Mouse (Mus musculus) embryonic facial prominence, embryonic 10.5 days (tissue): ENCODE data around the gene Adam10. TPM values are rescaled to one million over a fixed set of nuclear protein-coding genes. Genes with fewer than 3 reads are reported as not detected.

Source experiments
- DNase-seq: peaks from one replicate; pipeline ENCODE4 v3.0.0-alpha.2; 2017; ENCODE audit warnings: low spot score
- H3K27ac ChIP-seq: fragments of 300-500 bp; sonication (generic); replicated peaks from 2 replicates; pipeline ENCODE4 v1.5.1; 2016; ENCODE audit warnings: mild to moderate bottlenecking
- H3K27me3 ChIP-seq: fragments of 300-500 bp; sonication (generic); replicated peaks from 2 replicates; pipeline ENCODE4 v1.6.1; 2016; ENCODE audit warnings: low read depth, mild to moderate bottlenecking; ENCODE audit not compliant: poor library complexity, severe bottlenecking
- H3K36me3 ChIP-seq: fragments of 300-500 bp; sonication (generic); replicated peaks from 2 replicates; pipeline ENCODE4 v1.6.1; 2016; ENCODE audit warnings: mild to moderate bottlenecking, moderate library complexity
- H3K4me1 ChIP-seq: fragments of 300-500 bp; sonication (generic); 2 replicates; pipeline ENCODE4 v1.6.1; 2016
- H3K4me3 ChIP-seq: fragments of 300-500 bp; sonication (generic); 2 replicates; pipeline ENCODE4 v1.5.1; 2016; ENCODE audit warnings: mild to moderate bottlenecking, moderate library complexity
- H3K9me3 ChIP-seq: fragments of 300-500 bp; sonication (generic); 2 replicates; pipeline ENCODE4 v1.6.1; 2016; ENCODE audit warnings: mild to moderate bottlenecking
- WGBS: fragments of 180-500 bp; shearing (Covaris S2); methylation state at CpG from one replicate; pipeline ENCODE4 v1.1.7; 2016; 5-methylcytosine and 5-hydroxymethylcytosine counted together
- polyA plus RNA-seq: library from polyadenylated mRNA; unstranded; fragments of >200 nt; fragmentation: Nextera tagmentation; extraction: Ambion mirVana; gene quantifications from 2 replicates; pipeline ENCODE4 v1.2.1, GENCODE M21; 2016

Adam10 gene
- polyA plus RNA-seq, 1 experiment from 2014 or later = 62.3 TPM

GRCm38 (mm10) chr9:70658266-70658665, 20.5 kb upstream of the Adam10 start:
- DNase-seq = no peak
- 72% methylated on average over 2 of the region's 2 CpGs for WGBS
- H3K4me3 ChIP-seq = no peak overlapping the region
- peaks cover 3% of the 10 kb centered on the region; the same call in 1 of the 2 replicates for H3K27me3 ChIP-seq
- H3K9me3 ChIP-seq = no peaks in the 10 kb centered on the region
- H3K27ac ChIP-seq = no peak overlapping the region
- no peaks in the 10 kb centered on the region for H3K36me3 ChIP-seq
- peaks cover 18% of the 10 kb centered on the region for H3K4me1 ChIP-seq

GRCm38 (mm10) chr9:70664847-70665246, 13.9 kb upstream of the Adam10 start:
- Histone ChIP-seq H3K9me3 (peaks cover 2% of the 10 kb centered on the region; the same call in 1 of the 2 replicates), H3K27ac (no peak overlapping the region), H3K36me3 (no peaks in the 10 kb centered on the region), H3K27me3 (no peaks in the 10 kb centered on the region), H3K4me1 (no peaks in the 10 kb centered on the region), H3K4me3 (no peak overlapping the region)
- no peak for DNase-seq
- WGBS = 80% methylated on average over 4 of the region's 4 CpGs

- Histone ChIP-seq H3K9me3 (peaks cover 2% of the 10 kb centered on the region; the same call in 1 of the 2 replicates), H3K27me3 (no peaks in the 10 kb centered on the region), H3K36me3 (no peaks in the 10 kb centered on the region), H3K27ac (no peak overlapping the region), H3K4me1 (no peaks in the 10 kb centered on the region), H3K4me3 (no peak overlapping the region)
- DNase-seq = no peak
- 73% methylated on average over 16 of the region's 16 CpGs for WGBS
Measured at GRCm38 (mm10) chr9:70665372-70666145, 13.2 kb upstream of the Adam10 start.

GRCm38 (mm10) chr9:70666811-70667210, 12.0 kb upstream of the Adam10 start:
- WGBS = 78% methylated on average over 7 of the region's 7 CpGs
- H3K27me3 ChIP-seq = no peaks in the 10 kb centered on the region
- peaks cover 2% of the 10 kb centered on the region; the same call in 1 of the 2 replicates for H3K9me3 ChIP-seq
- no peaks in the 10 kb centered on the region for H3K36me3 ChIP-seq
- no peak for DNase-seq
- peaks cover 4% of the 10 kb centered on the region for H3K4me1 ChIP-seq
- H3K4me3 ChIP-seq = no peak overlapping the region
- H3K27ac ChIP-seq = no peak overlapping the region

GRCm38 (mm10) chr9:70668048-70668447, 10.7 kb upstream of the Adam10 start:
- Histone ChIP-seq H3K4me1 (peaks cover 6% of the 10 kb centered on the region), H3K36me3 (no peaks in the 10 kb centered on the region), H3K27me3 (no peaks in the 10 kb centered on the region), H3K9me3 (peaks cover 2% of the 10 kb centered on the region; the same call in 1 of the 2 replicates), H3K27ac (no peak overlapping the region), H3K4me3 (no peak overlapping the region)
- DNase-seq = no peak

- 66% methylated on average over 2 of the region's 2 CpGs for WGBS
- Histone ChIP-seq H3K36me3 (no peaks in the 10 kb centered on the region), H3K27me3 (no peaks in the 10 kb centered on the region)
Measured at GRCm38 (mm10) chr9:70669197-70669596, 9.6 kb upstream of the Adam10 start.

GRCm38 (mm10) chr9:70670381-70670780, 8.4 kb upstream of the Adam10 start:
- H3K4me3 ChIP-seq = no peak overlapping the region
- H3K36me3 ChIP-seq = no peaks in the 10 kb centered on the region
- DNase-seq = no peak
- no peak overlapping the region for H3K27ac ChIP-seq
- no peaks in the 10 kb centered on the region for H3K27me3 ChIP-seq
- H3K9me3 ChIP-seq = peaks cover 2% of the 10 kb centered on the region; the same call in 1 of the 2 replicates
- 89% methylated on average over 6 of the region's 6 CpGs for WGBS
- H3K4me1 ChIP-seq = peaks cover 14% of the 10 kb centered on the region

More at GRCm38 (mm10) chr9:70669197-70669596, 9.6 kb upstream of the Adam10 start:
- no peak for DNase-seq
- H3K27ac ChIP-seq = no peak overlapping the region
- H3K4me1 ChIP-seq = peaks cover 14% of the 10 kb centered on the region
- no peak overlapping the region for H3K4me3 ChIP-seq
- H3K9me3 ChIP-seq = peaks cover 2% of the 10 kb centered on the region; the same call in 1 of the 2 replicates

GRCm38 (mm10) chr9:70671278-70671677, 7.5 kb upstream of the Adam10 start:
- no peak overlapping the region for H3K4me3 ChIP-seq
- 78% methylated on average over 6 of the region's 6 CpGs for WGBS
- peaks cover 14% of the 10 kb centered on the region for H3K4me1 ChIP-seq
- no peak overlapping the region for H3K27ac ChIP-seq
- no peak for DNase-seq
- H3K9me3 ChIP-seq = peaks cover 2% of the 10 kb centered on the region; the same call in 1 of the 2 replicates
- H3K36me3 ChIP-seq = no peaks in the 10 kb centered on the region
- no peaks in the 10 kb centered on the region for H3K27me3 ChIP-seq

- WGBS = 53% methylated on average over 10 of the region's 10 CpGs
- no peaks in the 10 kb centered on the region for H3K36me3 ChIP-seq
Measured at GRCm38 (mm10) chr9:70671772-70672579, 6.8 kb upstream of the Adam10 start.

GRCm38 (mm10) chr9:70673656-70674055, 5.1 kb upstream of the Adam10 start:
- Histone ChIP-seq H3K27me3 (no peaks in the 10 kb centered on the region), H3K4me3 (no peak overlapping the region), H3K27ac (no peak overlapping the region), H3K4me1 (peaks cover 14% of the 10 kb centered on the region), H3K36me3 (no peaks in the 10 kb centered on the region), H3K9me3 (no peaks in the 10 kb centered on the region)
- WGBS = 68% methylated on average over 4 of the region's 4 CpGs
- DNase-seq = peak; percentile 19

More at GRCm38 (mm10) chr9:70671772-70672579, 6.8 kb upstream of the Adam10 start:
- Histone ChIP-seq H3K4me3 (no peak overlapping the region), H3K9me3 (peaks cover 2% of the 10 kb centered on the region; the same call in 1 of the 2 replicates), H3K4me1 (peaks cover 14% of the 10 kb centered on the region), H3K27ac (no peak overlapping the region), H3K27me3 (no peaks in the 10 kb centered on the region)
- no peak for DNase-seq

GRCm38 (mm10) chr9:70675117-70675516, 3.7 kb upstream of the Adam10 start:
- Histone ChIP-seq H3K4me1 (peaks cover 18% of the 10 kb centered on the region), H3K9me3 (no peaks in the 10 kb centered on the region), H3K27me3 (no peaks in the 10 kb centered on the region), H3K4me3 (no peak overlapping the region), H3K27ac (no peak overlapping the region), H3K36me3 (no peaks in the 10 kb centered on the region)
- WGBS = 79% methylated on average over 4 of the region's 4 CpGs
- DNase-seq = no peak

GRCm38 (mm10) chr9:70675961-70676360, 2.8 kb upstream of the Adam10 start:
- Histone ChIP-seq H3K9me3 (no peaks in the 10 kb centered on the region), H3K4me1 (peaks cover 27% of the 10 kb centered on the region), H3K36me3 (no peaks in the 10 kb centered on the region), H3K27ac (no peak overlapping the region), H3K27me3 (no peaks in the 10 kb centered on the region), H3K4me3 (no peak overlapping the region)
- no peak for DNase-seq
- 91% methylated on average over 5 of the region's 5 CpGs for WGBS
